Mouse (Mus musculus) bone marrow macrophage, adult 2 months (primary cell): ENCODE data around the gene Dennd1a.

ENCODE experiments used
- CTCF ChIP-seq: IDR thresholded peaks from 2 replicates; pipeline ENCODE4 v1.5.1; 2012; ENCODE audit warnings: low read depth, mild to moderate bottlenecking, low read length, moderate library complexity
- POLR2A ChIP-seq: IDR thresholded peaks from 2 replicates; pipeline ENCODE4 v1.6.1; 2012; ENCODE audit warnings: mild to moderate bottlenecking, low read depth, low read length, borderline replicate concordance

DNA sequence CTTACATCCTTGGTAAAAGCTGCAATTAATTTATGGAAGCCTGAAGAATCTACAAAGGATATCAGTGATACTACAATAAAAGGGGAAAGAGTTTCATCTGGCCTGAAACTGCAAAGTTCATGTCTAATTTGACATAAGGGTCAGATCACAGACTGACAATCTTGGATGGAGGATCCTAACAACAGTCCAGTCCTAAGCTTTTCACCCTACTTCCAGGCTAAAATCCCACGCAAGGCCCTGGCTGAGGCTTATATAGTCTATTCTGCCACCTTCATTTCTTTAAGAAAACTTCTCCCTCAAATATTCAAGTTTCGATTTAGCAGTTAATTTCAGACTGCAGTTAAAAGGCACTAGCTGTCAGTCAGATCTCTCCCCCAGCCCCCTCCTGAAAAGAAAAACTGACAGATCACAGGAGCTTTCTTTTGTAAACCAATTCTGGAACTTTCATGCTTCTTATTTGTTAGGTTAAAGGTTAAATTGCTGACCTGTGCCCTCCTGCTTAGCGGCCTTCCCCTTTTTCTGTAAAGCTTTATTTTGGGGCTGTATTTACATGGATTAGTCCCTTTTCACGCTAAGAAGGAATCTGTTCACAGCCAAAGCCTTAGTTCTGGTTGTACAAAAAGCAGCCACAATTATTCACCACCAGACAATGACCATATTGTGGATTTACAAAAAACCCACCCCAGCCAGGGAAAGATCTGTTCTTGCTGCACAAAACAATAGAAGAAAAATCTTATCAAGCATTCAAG, 66.3 kb downstream of the Dennd1a start:
- TF ChIP-seq CTCF (no peak), POLR2A (no peak)
